Mouse (Mus musculus) hindbrain, embryonic 14.5 days (tissue): Measurements from ENCODE around the gene Tchh. TPM values are rescaled to one million over a fixed set of nuclear protein-coding genes. Genes with fewer than 3 reads are reported as not detected.
"Not testable (repeated sequence)": the region's sequence is repeated elsewhere in the genome, so short reads cannot be mapped to it uniquely, and the experiment has no call there.

Source experiments
- ATAC-seq: fragments of 200-750 bp; cut with Nextera tagmentation; 2 replicates; pipeline ENCODE4 v1.8.0; 2017; ENCODE audit warnings: moderate number of reproducible peaks, mild to moderate bottlenecking, moderate TSS enrichment, moderate library complexity; ENCODE audit not compliant: low FRiP score
- DNase-seq: peaks from one replicate; pipeline ENCODE4 v3.0.0-alpha.2; 2015; ENCODE audit warnings: low spot score
- H3K27ac ChIP-seq: fragments of 300-500 bp; sonication (generic); 2 replicates; pipeline ENCODE4 v1.5.1; 2014; ENCODE audit warnings: mild to moderate bottlenecking, moderate library complexity
- H3K27me3 ChIP-seq: fragments of 300-500 bp; sonication (generic); 2 replicates; pipeline ENCODE4 v1.6.1; 2014; ENCODE audit warnings: mild to moderate bottlenecking, low read length, mixed read lengths; ENCODE audit not compliant: control insufficient read depth, insufficient read depth
- H3K36me3 ChIP-seq: fragments of 300-500 bp; sonication (generic); replicated peaks from 2 replicates; pipeline ENCODE4 v1.6.1; 2014; ENCODE audit not compliant: control insufficient read depth, insufficient read depth
- H3K4me1 ChIP-seq: fragments of 300-500 bp; sonication (generic); replicated peaks from 2 replicates; pipeline ENCODE4 v1.6.1; 2014; ENCODE audit warnings: antibody characterized with exemption, low read length, mixed read lengths; ENCODE audit not compliant: control insufficient read depth, insufficient read depth
- H3K4me2 ChIP-seq: fragments of 300-500 bp; sonication (generic); replicated peaks from 2 replicates; pipeline ENCODE4 v1.6.1; 2014; ENCODE audit warnings: mild to moderate bottlenecking, moderate library complexity
- H3K4me3 ChIP-seq: fragments of 300-500 bp; sonication (generic); replicated peaks from 2 replicates; pipeline ENCODE4 v1.5.1; 2014; ENCODE audit warnings: mild to moderate bottlenecking, low read length
- H3K9ac ChIP-seq: fragments of 300-500 bp; sonication (generic); 2 replicates; pipeline ENCODE4 v1.6.1; 2014
- H3K9me3 ChIP-seq: fragments of 300-500 bp; sonication (generic); 2 replicates; pipeline ENCODE4 v1.6.1; 2016; ENCODE audit warnings: low read length; ENCODE audit not compliant: control insufficient read depth
- WGBS: fragments of 180-500 bp; shearing (Covaris S2); extraction: QIAGEN DNeasy Blood & Tissue Kit; methylation state at CpG from one replicate; pipeline ENCODE4 v1.1.7; 2014; 5-methylcytosine and 5-hydroxymethylcytosine counted together
- polyA plus RNA-seq: library from polyadenylated mRNA; unstranded; fragments of >200 nt; fragmentation: Nextera tagmentation; extraction: Ambion mirVana; gene quantifications from 2 replicates; pipeline ENCODE4 v1.2.1, GENCODE M21; 2014

The Tchh gene
- polyA plus RNA-seq, 1 experiment from 2014 or later = 1.3 TPM

- Histone ChIP-seq H3K4me1 (peaks cover 11% of the 10 kb centered on the region), H3K36me3 (no peaks in the 10 kb centered on the region), H3K4me3 (peak overlapping the region; percentile 50), H3K9me3 (no peaks in the 10 kb centered on the region), H3K4me2 (peak overlapping the region; percentile 98), H3K27ac (no peak overlapping the region), H3K9ac (0 out of 2 replicates have a peak overlapping the region, but pooled peaks have one; percentile 4), H3K27me3 (peaks cover 61% of the 10 kb centered on the region)
- no peak for ATAC-seq
- WGBS = 1% methylated on average over 54 of the region's 54 CpGs
- DNase-seq = peak; percentile 45
Measured at GRCm38 (mm10) chr3:93446128-93446755, 4.1 kb downstream of the Tchh start.

- H3K27me3 ChIP-seq = peaks cover 61% of the 10 kb centered on the region
- H3K9me3 ChIP-seq, ATAC-seq, DNase-seq, H3K36me3 ChIP-seq, H3K27ac ChIP-seq: not testable (repeated sequence)
- 1% methylated on average over 32 of the region's 32 CpGs for WGBS
- peak overlapping the region; percentile 50 for H3K4me3 ChIP-seq
- H3K9ac ChIP-seq = peak overlapping the region; percentile 41
- peaks cover 11% of the 10 kb centered on the region for H3K4me1 ChIP-seq
- H3K4me2 ChIP-seq = peak overlapping the region; percentile 98
Measured at GRCm38 (mm10) chr3:93446756-93447137, 4.6 kb downstream of the Tchh start.

GRCm38 (mm10) chr3:93447138-93447841, 5.2 kb downstream of the Tchh start:
- Histone ChIP-seq H3K27me3 (peaks cover 56% of the 10 kb centered on the region), H3K36me3 (no peaks in the 10 kb centered on the region), H3K9me3 (no peaks in the 10 kb centered on the region), H3K4me2 (peak overlapping the region; percentile 98), H3K27ac (no peak overlapping the region), H3K9ac (peak overlapping the region; percentile 41), H3K4me3 (peak overlapping the region; percentile 50), H3K4me1 (peaks cover 11% of the 10 kb centered on the region)
- WGBS = under 1% methylated on average over 59 of the region's 59 CpGs
- ATAC-seq (peak; percentile 69), DNase-seq (peak; percentile 72)

GRCm38 (mm10) chr3:93466556-93466955, 24.4 kb downstream of the Tchh start:
- Histone ChIP-seq H3K27me3 (no peaks in the 10 kb centered on the region), H3K4me2 (no peak overlapping the region), H3K9ac (no peak overlapping the region), H3K4me3 (no peak overlapping the region), H3K27ac (no peak overlapping the region), H3K9me3 (no peaks in the 10 kb centered on the region), H3K36me3 (no peaks in the 10 kb centered on the region), H3K4me1 (no peaks in the 10 kb centered on the region)
- ATAC-seq (no peak), DNase-seq (no peak)
- 83% methylated on average over 3 of the region's 3 CpGs for WGBS

- no peaks in the 10 kb centered on the region for H3K27me3 ChIP-seq
- H3K4me1 ChIP-seq = no peaks in the 10 kb centered on the region
- H3K27ac ChIP-seq = no peak overlapping the region
- DNase-seq (no peak), ATAC-seq (no peak)
- no peak overlapping the region for H3K4me3 ChIP-seq
- H3K36me3 ChIP-seq = no peaks in the 10 kb centered on the region
- 95% methylated on average over 4 of the region's 4 CpGs for WGBS
- H3K9me3 ChIP-seq = no peaks in the 10 kb centered on the region
- no peak overlapping the region for H3K4me2 ChIP-seq
- no peak overlapping the region for H3K9ac ChIP-seq
Measured at GRCm38 (mm10) chr3:93467130-93467529, 25.0 kb downstream of the Tchh start.

GRCm38 (mm10) chr3:93468561-93468960, 26.4 kb downstream of the Tchh start, which contains the start of gene Tchhl1:
Gene Tchhl1 (plus strand): TSS chr3:93468754.
- H3K9ac ChIP-seq = no peak within 1 kb of the TSS
- no peaks in the 10 kb centered on the region for H3K4me1 ChIP-seq
- no peak for ATAC-seq
- H3K4me2 ChIP-seq = no peak within 1 kb of the TSS
- no peak within 1 kb of the TSS for H3K4me3 ChIP-seq
- no peaks in the 10 kb centered on the region for H3K9me3 ChIP-seq
- no peaks in the 10 kb centered on the region for H3K27me3 ChIP-seq
- WGBS = 76% methylated on average over 5 of the region's 5 CpGs
- no peak within 1 kb of the TSS for H3K27ac ChIP-seq
- no peak for DNase-seq
- H3K36me3 ChIP-seq = no peaks in the 10 kb centered on the region

- H3K27ac ChIP-seq = no peak overlapping the region
- H3K9ac ChIP-seq = no peak overlapping the region
- H3K4me2 ChIP-seq = no peak overlapping the region
- no peaks in the 10 kb centered on the region for H3K9me3 ChIP-seq
- no peaks in the 10 kb centered on the region for H3K27me3 ChIP-seq
- no peak overlapping the region for H3K4me3 ChIP-seq
- WGBS = 90% methylated on average over 3 of the region's 3 CpGs
- ATAC-seq (no peak), DNase-seq (no peak)
- H3K36me3 ChIP-seq = no peaks in the 10 kb centered on the region
- H3K4me1 ChIP-seq = no peaks in the 10 kb centered on the region
Measured at GRCm38 (mm10) chr3:93469629-93470028, 27.5 kb downstream of the Tchh start.

- WGBS = 98% methylated on average over 1 of the region's 1 CpGs
- Histone ChIP-seq H3K4me3 (no peak overlapping the region), H3K36me3 (no peaks in the 10 kb centered on the region), H3K4me2 (no peak overlapping the region), H3K9me3 (no peaks in the 10 kb centered on the region), H3K27me3 (no peaks in the 10 kb centered on the region), H3K27ac (no peak overlapping the region), H3K9ac (no peak overlapping the region), H3K4me1 (no peaks in the 10 kb centered on the region)
- ATAC-seq (no peak), DNase-seq (no peak)
Measured at GRCm38 (mm10) chr3:93480053-93480452, 37.9 kb downstream of the Tchh start.

- Histone ChIP-seq H3K27ac (no peak overlapping the region), H3K4me1 (no peaks in the 10 kb centered on the region), H3K4me3 (no peak overlapping the region), H3K9me3 (no peaks in the 10 kb centered on the region), H3K9ac (no peak overlapping the region), H3K36me3 (no peaks in the 10 kb centered on the region), H3K27me3 (no peaks in the 10 kb centered on the region), H3K4me2 (no peak overlapping the region)
- ATAC-seq (no peak), DNase-seq (no peak)
- WGBS = 70% methylated on average over 2 of the region's 2 CpGs
Measured at GRCm38 (mm10) chr3:93481982-93482616, 40.0 kb downstream of the Tchh start.
